Mouse (Mus musculus) heart, embryonic 11.5 days (tissue): ENCODE measurements at regions not wholly inside any gene's neighbourhood (a gene's known extent, or its start where the extent isn't known, plus 50 kb on each side); places are given as distances from the start of the nearest gene placed in this dataset.
A peak's percentile ranks its signal among the peaks of the same experiment; 100 is the strongest.

ENCODE experiments used
- ATAC-seq: fragments of 200-750 bp; cut with Nextera tagmentation; replicated peaks from 2 replicates; pipeline ENCODE4 v1.8.0; 2017; ENCODE audit warnings: moderate library complexity; ENCODE audit not compliant: insufficient number of reproducible peaks, low FRiP score, low TSS enrichment
- H3K27ac ChIP-seq: fragments of 300-500 bp; sonication (generic); 2 replicates; pipeline ENCODE4 v1.5.1; 2014; ENCODE audit warnings: mild to moderate bottlenecking, low read depth, low read length
- H3K27me3 ChIP-seq: fragments of 300-500 bp; sonication (generic); 2 replicates; pipeline ENCODE4 v1.6.1; 2014; ENCODE audit warnings: mild to moderate bottlenecking, low read length, mixed read lengths; ENCODE audit not compliant: control insufficient read depth, insufficient read depth
- H3K36me3 ChIP-seq: fragments of 300-500 bp; sonication (generic); 2 replicates; pipeline ENCODE4 v1.6.1; 2014; ENCODE audit warnings: mild to moderate bottlenecking, low read length, moderate library complexity, mixed read lengths; ENCODE audit not compliant: control insufficient read depth, insufficient read depth
- H3K4me1 ChIP-seq: fragments of 300-500 bp; sonication (generic); 2 replicates; pipeline ENCODE4 v1.6.1; 2014; ENCODE audit warnings: low read length; ENCODE audit not compliant: control insufficient read depth, insufficient read depth
- H3K4me2 ChIP-seq: fragments of 300-500 bp; sonication (generic); 2 replicates; pipeline ENCODE4 v1.6.1; 2014; ENCODE audit warnings: mild to moderate bottlenecking, moderate library complexity
- H3K4me3 ChIP-seq: fragments of 300-500 bp; sonication (generic); 2 replicates; pipeline ENCODE4 v1.5.1; 2014; ENCODE audit warnings: low read depth, low read length
- H3K9ac ChIP-seq: fragments of 300-500 bp; sonication (generic); 2 replicates; pipeline ENCODE4 v1.6.1; 2014; ENCODE audit warnings: mild to moderate bottlenecking, low read depth, low read length, moderate library complexity
- H3K9me3 ChIP-seq: fragments of 300-500 bp; sonication (generic); replicated peaks from 2 replicates; pipeline ENCODE4 v1.6.1; 2016; ENCODE audit warnings: low read length; ENCODE audit not compliant: control insufficient read depth
- WGBS: fragments of 180-500 bp; shearing (Covaris S2); extraction: QIAGEN DNeasy Blood & Tissue Kit; methylation state at CpG from one replicate; pipeline ENCODE4 v1.1.7; 2014; ENCODE audit not compliant: insufficient replicate concordance; 5-methylcytosine and 5-hydroxymethylcytosine counted together

DNA sequence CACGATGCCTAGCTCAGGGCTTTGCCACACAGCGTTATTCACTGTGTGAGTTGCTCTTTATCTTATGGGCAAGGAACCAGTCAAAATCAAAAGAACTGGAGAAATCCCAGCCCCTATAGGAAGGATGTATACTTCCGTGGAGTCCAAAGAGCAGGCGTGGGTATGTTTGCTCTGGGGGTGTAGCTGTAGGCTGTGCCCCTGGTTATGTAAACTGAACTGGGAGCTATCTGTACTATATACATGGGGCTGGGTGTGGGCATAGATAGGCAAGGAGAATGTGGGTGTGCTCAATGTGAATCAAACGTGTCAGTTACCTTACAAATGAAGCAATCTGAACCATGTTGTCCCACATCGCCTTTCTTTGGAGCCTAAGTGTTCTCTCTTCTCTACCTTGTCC lies 120.3 kb upstream of the Parp11 start:
- Histone ChIP-seq H3K9me3 (no peaks in the 10 kb centered on the region), H3K4me1 (peaks cover 48% of the 10 kb centered on the region), H3K4me3 (no peak overlapping the region), H3K27ac (no peak overlapping the region), H3K27me3 (no peaks in the 10 kb centered on the region), H3K9ac (no peak overlapping the region), H3K4me2 (no peak overlapping the region), H3K36me3 (no peaks in the 10 kb centered on the region)
- no peak for ATAC-seq
- WGBS: 52% methylated on average over 6 of the region's 6 CpGs

DNA sequence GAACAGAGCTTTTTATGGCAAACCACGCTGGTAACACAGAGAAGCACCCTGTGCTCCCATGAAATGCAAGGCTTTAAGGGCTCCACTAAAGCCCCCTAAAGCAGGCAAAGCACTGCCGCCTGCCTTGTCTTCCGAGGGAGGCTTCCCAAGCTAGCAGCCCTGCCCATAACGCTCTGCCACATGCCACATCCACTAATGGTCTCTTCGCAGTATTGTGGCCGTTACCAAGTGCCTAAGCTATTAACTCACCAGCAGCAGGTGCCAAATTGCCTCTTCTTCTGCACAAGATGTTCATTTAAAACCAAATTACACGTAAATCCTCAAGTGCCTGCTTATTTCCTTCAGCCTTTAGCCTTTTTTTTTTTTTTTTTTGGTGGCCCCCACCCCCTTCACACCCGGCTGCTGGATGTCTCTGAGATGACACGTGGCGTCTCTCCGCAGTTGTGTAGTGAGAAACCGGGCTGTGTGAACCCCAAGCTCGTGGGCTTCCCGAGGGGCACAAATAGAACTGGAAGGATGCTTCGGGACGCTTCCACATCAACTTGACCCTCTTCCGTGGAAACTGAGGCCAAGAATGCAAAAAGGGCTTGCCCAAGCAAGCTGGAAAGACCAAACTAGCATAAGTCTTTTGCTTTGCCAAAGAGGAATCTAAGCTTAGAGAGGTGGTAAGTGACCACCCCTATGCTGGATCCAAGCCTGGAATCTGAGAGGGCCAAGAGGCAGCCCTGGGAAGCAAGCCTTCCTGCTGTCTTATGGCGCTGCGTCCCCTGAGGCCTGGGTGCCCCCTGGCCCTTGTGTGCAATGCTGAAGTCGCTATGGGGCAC lies 117.2 kb upstream of the Parp11 start:
- no peaks in the 10 kb centered on the region for H3K36me3 ChIP-seq
- H3K4me3 ChIP-seq: peak overlapping the region; percentile 49; the same call in 1 of the 2 replicates
- no peaks in the 10 kb centered on the region for H3K27me3 ChIP-seq
- peaks cover 44% of the 10 kb centered on the region for H3K4me1 ChIP-seq
- 46% methylated on average over 20 of the region's 20 CpGs for WGBS
- peak overlapping the region; percentile 77 for H3K9ac ChIP-seq
- no peaks in the 10 kb centered on the region for H3K9me3 ChIP-seq
- H3K27ac ChIP-seq: peak overlapping the region; percentile 95
- 0 out of 2 replicates have a peak, but pooled peaks have one; percentile 1 for ATAC-seq
- H3K4me2 ChIP-seq: peak overlapping the region; percentile 76

DNA sequence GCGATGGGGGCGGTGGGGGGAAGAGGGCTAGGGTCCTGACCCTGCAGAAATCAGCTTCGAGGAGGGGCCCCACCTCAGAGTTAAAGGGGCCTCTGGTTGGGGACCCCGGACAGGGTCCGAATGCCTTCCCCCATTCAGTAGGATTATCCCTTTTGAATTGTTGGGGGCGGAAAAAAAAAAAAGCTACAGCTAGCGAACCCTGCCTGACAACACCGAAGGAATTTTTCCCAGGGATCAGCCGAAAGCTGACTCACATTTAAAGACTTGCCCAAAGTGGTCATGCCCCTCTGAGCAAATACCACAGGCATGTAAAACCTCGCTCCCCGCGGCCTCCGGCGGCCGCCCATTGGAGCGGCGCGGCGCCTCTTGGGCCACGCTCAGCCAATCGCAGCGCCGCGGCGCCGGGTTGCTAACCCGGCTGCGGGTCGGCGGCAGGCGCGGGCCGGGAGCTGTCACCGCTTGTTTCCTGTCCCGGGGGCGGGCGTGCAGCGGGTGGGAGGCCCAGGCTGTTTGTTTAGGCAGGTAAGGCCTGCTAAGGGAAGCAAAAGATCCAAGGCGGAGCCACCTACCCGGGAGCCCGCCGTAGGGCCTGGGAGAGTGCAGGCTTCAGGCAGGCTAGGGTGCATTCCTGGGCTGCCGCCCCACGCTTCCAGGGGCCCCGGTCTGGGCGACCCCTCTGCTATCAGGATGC lies 116.5 kb upstream of the Parp11 start:
- peak; percentile 92 for ATAC-seq
- Histone ChIP-seq H3K9ac (peak overlapping the region; percentile 77), H3K4me2 (peak overlapping the region; percentile 76), H3K4me1 (peaks cover 39% of the 10 kb centered on the region), H3K36me3 (no peaks in the 10 kb centered on the region), H3K27me3 (no peaks in the 10 kb centered on the region), H3K27ac (peak overlapping the region; percentile 95), H3K4me3 (peak overlapping the region; percentile 49), H3K9me3 (no peaks in the 10 kb centered on the region)
- WGBS: under 1% methylated on average over 46 of the region's 46 CpGs

DNA sequence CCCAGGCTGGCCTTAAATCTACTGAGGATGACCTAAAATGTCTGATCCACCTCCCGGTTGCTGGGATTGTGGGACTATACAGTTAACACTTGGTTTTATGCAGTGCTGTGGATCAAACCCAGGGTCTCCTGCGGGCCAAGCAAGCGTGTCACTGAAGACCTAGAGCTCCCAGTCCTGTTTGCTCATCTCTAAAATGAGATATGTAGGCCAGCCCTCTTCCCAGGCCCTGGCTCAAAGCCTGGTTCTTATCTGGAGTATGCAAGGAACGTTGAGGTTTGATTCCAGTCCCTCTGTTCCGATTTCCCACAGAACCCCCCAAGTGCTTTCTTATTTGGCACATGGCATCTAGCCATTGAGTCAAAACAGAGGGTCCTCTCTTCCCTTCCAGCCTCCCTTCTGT lies 115.5 kb upstream of the Parp11 start:
- ATAC-seq: no peak
- Histone ChIP-seq H3K4me3 (no peak overlapping the region), H3K27ac (peak overlapping the region; percentile 95), H3K4me1 (peaks cover 39% of the 10 kb centered on the region), H3K9me3 (no peaks in the 10 kb centered on the region), H3K27me3 (no peaks in the 10 kb centered on the region), H3K4me2 (peak overlapping the region; percentile 76), H3K9ac (no peak overlapping the region), H3K36me3 (no peaks in the 10 kb centered on the region)
- WGBS: 34% methylated on average over 5 of the region's 5 CpGs

DNA sequence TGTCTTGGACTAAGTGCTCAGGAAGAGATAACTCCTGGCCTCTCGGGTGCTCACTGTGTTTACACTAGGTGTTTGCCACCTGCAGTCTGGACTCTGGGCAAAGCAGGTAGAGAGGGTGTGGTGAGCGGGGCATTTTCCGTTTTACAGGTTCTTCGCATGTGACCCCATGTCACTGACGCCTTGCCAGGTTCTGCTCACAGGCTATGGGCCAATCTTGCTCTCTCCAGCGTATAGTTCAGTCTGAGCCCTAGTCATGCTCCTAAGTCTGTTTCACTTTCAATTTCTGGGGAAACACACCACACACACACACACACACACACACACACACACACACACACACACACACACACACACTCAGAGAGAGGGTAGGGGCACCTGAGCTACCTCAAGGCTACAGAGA lies 112.4 kb upstream of the Parp11 start:
- H3K4me2 ChIP-seq: no peak overlapping the region
- no peak overlapping the region for H3K4me3 ChIP-seq
- no peaks in the 10 kb centered on the region for H3K36me3 ChIP-seq
- WGBS: 75% methylated on average over 6 of the region's 6 CpGs
- no peak for ATAC-seq
- H3K27ac ChIP-seq: no peak overlapping the region
- no peaks in the 10 kb centered on the region for H3K27me3 ChIP-seq
- no peak overlapping the region for H3K9ac ChIP-seq
- H3K4me1 ChIP-seq: peaks cover 51% of the 10 kb centered on the region
- H3K9me3 ChIP-seq: no peaks in the 10 kb centered on the region

DNA sequence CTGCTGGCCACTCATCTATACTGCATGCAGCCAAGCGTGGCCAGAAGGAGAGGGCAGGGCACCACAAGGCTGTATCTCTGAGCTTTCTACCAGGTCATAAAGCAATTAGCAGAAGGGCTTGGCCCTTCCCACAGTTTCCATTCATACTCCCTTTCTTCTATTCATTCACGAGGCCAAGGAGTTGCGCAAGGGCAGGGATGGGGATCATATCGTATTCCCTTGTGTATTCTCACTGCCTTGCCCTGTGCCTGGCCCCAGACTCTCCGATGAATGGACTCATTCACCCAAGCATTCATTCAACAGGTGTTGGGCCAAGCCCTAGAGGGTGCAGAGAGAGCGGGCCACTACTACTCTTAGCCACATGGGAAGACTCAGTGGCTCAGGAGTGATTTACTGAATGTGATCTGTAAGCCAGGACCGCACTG lies 111.2 kb upstream of the Parp11 start:
- Histone ChIP-seq H3K4me3 (no peak overlapping the region), H3K27me3 (no peaks in the 10 kb centered on the region), H3K9ac (no peak overlapping the region), H3K27ac (no peak overlapping the region), H3K4me2 (no peak overlapping the region), H3K4me1 (peaks cover 46% of the 10 kb centered on the region), H3K36me3 (no peaks in the 10 kb centered on the region), H3K9me3 (no peaks in the 10 kb centered on the region)
- WGBS: 72% methylated on average over 7 of the region's 7 CpGs
- ATAC-seq: no peak

DNA sequence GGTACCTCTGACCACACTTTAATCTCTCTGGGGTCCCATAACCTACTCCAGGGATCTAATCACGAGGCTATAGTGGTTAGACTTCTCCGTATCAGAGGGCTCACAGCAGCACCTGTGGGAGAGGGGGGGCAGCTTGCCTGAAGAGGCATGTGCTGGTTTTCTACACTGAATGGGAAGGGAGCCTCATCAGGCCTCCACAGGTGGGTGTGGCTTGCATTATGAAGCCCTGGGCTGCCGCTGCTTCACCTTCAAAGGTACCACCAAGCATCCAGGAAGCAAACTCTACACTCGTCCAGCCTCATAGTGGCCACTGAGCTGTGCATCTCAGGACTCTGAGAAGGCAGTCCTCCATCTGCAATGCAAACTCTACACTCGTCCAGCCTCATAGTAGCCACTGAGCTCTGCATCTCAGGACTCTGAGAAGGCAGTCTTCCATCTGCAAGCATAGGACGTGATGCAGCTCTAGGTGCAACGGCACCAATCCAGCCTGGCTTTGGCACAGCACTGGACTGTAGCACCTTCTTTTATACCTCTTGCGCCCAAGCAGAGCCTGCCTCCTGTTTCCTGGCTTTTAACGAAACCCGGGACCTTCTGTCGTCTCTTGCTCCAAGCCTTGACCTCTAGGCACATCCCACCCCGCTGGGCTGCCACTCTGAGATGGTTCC lies 110.5 kb upstream of the Parp11 start:
- Histone ChIP-seq H3K9ac (no peak overlapping the region; the same call in 1 of the 2 replicates), H3K4me1 (peaks cover 46% of the 10 kb centered on the region), H3K27ac (peak overlapping the region; percentile 58), H3K4me3 (no peak overlapping the region), H3K4me2 (no peak overlapping the region), H3K36me3 (no peaks in the 10 kb centered on the region), H3K9me3 (no peaks in the 10 kb centered on the region), H3K27me3 (no peaks in the 10 kb centered on the region)
- no peak for ATAC-seq
- WGBS: 46% methylated on average over 12 of the region's 12 CpGs

DNA sequence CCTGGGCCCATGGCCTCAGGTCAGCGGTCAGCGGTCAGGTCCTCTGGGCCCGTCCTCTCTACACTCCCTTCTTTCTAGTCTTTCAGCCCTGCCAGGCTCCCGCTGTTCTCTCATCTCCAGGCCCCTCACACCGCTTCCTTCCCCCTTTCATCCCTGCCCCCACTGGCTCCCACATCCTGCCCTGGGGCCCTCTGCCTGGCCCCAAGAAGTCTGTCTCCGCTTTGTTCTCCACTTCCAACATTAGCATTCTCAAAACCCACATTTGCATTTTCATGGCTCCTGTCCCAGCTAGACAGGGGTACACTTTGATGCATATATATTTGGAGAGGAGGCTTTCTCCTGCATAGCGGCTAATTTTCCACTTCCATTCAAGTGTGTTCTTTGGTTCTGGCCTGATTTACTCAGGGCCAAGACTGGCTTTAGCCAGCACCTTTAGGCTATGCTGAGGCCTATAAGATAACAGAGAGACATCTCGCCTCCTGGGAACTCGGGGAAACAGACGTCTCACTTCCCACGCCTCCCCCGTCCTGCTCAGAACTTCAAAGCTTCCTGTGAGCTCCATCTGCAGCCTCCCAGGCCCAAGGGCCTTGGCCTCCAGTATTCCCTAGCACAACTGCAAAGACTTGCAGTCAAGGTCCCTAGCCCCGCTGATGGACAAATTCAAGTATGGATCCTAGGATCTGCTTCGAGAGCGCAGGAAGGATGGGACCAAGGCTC lies 109.8 kb upstream of the Parp11 start:
- Histone ChIP-seq H3K9ac (peak overlapping the region; percentile 56; the same call in 1 of the 2 replicates), H3K4me2 (0 out of 2 replicates have a peak overlapping the region, but pooled peaks have one; percentile 2), H3K4me1 (peaks cover 45% of the 10 kb centered on the region), H3K4me3 (no peak overlapping the region), H3K36me3 (no peaks in the 10 kb centered on the region), H3K9me3 (no peaks in the 10 kb centered on the region), H3K27me3 (no peaks in the 10 kb centered on the region), H3K27ac (peak overlapping the region; percentile 58)
- WGBS: 22% methylated on average over 15 of the region's 15 CpGs
- ATAC-seq: 0 out of 2 replicates have a peak, but pooled peaks have one; percentile 14
